Mouse (Mus musculus): Measurements from ENCODE around the gene Aip. TPM values are rescaled to one million over a fixed set of nuclear protein-coding genes. Genes with fewer than 3 reads are reported as not detected.

The Aip gene
- polyA plus RNA-seq (2015; fragmentation: Nextera tagmentation; extraction: Ambion mirVana) = 95.5 and 97.7 TPM in 2 replicates

GRCm38 (mm10) chr19:4125741-4126696 lies at the start of gene Aip:
Aip (minus strand) TSS chr19:4125858.
- peak; percentile 95 for ATAC-seq (ENCODE audit: insufficient number of reproducible peaks, low FRiP score, low TSS enrichment, low read depth)
- H3K4me2 ChIP-seq = peak within 1 kb of the TSS; percentile 66
- H3K36me3 ChIP-seq = peaks cover 31% of the 10 kb centered on the region
- peak within 1 kb of the TSS; percentile 79 for H3K9ac ChIP-seq
- H3K9me3 ChIP-seq = no peaks in the 10 kb centered on the region
- H3K27me3 ChIP-seq = no peaks in the 10 kb centered on the region
- peak within 1 kb of the TSS; percentile 81 for H3K4me3 ChIP-seq
- WGBS = under 1% methylated on average over 62 of the region's 64 CpGs
- peak within 1 kb of the TSS; percentile 75 for H3K27ac ChIP-seq
- peaks cover 13% of the 10 kb centered on the region for H3K4me1 ChIP-seq

- Histone ChIP-seq H3K9me3 (no peaks in the 10 kb centered on the region), H3K36me3 (no peaks in the 10 kb centered on the region), H3K27me3 (no peaks in the 10 kb centered on the region), H3K9ac (no peak overlapping the region), H3K4me3 (no peak overlapping the region), H3K4me1 (peaks cover 39% of the 10 kb centered on the region), H3K27ac (no peak overlapping the region), H3K4me2 (no peak overlapping the region)
- ATAC-seq (ENCODE audit: insufficient number of reproducible peaks, low FRiP score, low TSS enrichment, low read depth) = no peak
- WGBS = 58% methylated on average over 11 of the region's 11 CpGs
These were observed 47.3 kb upstream of the Aip start for GRCm38 (mm10) chr19:4172925-4173324.

- Histone ChIP-seq H3K9me3 (no peaks in the 10 kb centered on the region), H3K27ac (peak overlapping the region; percentile 66), H3K9ac (no peak overlapping the region), H3K4me3 (no peak overlapping the region), H3K4me2 (no peak overlapping the region), H3K36me3 (no peaks in the 10 kb centered on the region), H3K27me3 (no peaks in the 10 kb centered on the region), H3K4me1 (peaks cover 39% of the 10 kb centered on the region)
- no peak for ATAC-seq (ENCODE audit: insufficient number of reproducible peaks, low FRiP score, low TSS enrichment, low read depth)
- 43% methylated on average over 13 of the region's 13 CpGs for WGBS
These were observed 46.0 kb upstream of the Aip start for GRCm38 (mm10) chr19:4171393-4172290.

GRCm38 (mm10) chr19:4170723-4171392 lies 45.2 kb upstream of the Aip start:
- 84% methylated on average over 10 of the region's 10 CpGs for WGBS
- H3K9me3 ChIP-seq = no peaks in the 10 kb centered on the region
- H3K9ac ChIP-seq = no peak overlapping the region
- peaks cover 39% of the 10 kb centered on the region for H3K4me1 ChIP-seq
- ATAC-seq (ENCODE audit: insufficient number of reproducible peaks, low FRiP score, low TSS enrichment, low read depth) = no peak
- no peak overlapping the region for H3K4me3 ChIP-seq
- no peak overlapping the region for H3K4me2 ChIP-seq
- H3K27ac ChIP-seq = peak overlapping the region; percentile 96
- no peaks in the 10 kb centered on the region for H3K36me3 ChIP-seq
- H3K27me3 ChIP-seq = no peaks in the 10 kb centered on the region

- Histone ChIP-seq H3K27ac (peak overlapping the region; percentile 96), H3K4me2 (peak overlapping the region; percentile 86), H3K4me3 (peak overlapping the region; percentile 52), H3K9me3 (no peaks in the 10 kb centered on the region), H3K9ac (peak overlapping the region; percentile 73), H3K36me3 (no peaks in the 10 kb centered on the region), H3K27me3 (no peaks in the 10 kb centered on the region), H3K4me1 (peaks cover 29% of the 10 kb centered on the region)
- ATAC-seq (ENCODE audit: insufficient number of reproducible peaks, low FRiP score, low TSS enrichment, low read depth) = peak; percentile 30
- WGBS = 7% methylated on average over 27 of the region's 27 CpGs
These were observed 44.2 kb upstream of the Aip start for GRCm38 (mm10) chr19:4169810-4170209.

- WGBS = under 1% methylated on average over 43 of the region's 43 CpGs
- Histone ChIP-seq H3K36me3 (no peaks in the 10 kb centered on the region), H3K9ac (peak overlapping the region; percentile 73), H3K27ac (peak overlapping the region; percentile 96), H3K9me3 (no peaks in the 10 kb centered on the region), H3K4me1 (peaks cover 29% of the 10 kb centered on the region), H3K4me2 (peak overlapping the region; percentile 86), H3K4me3 (peak overlapping the region; percentile 52), H3K27me3 (no peaks in the 10 kb centered on the region)
- ATAC-seq (ENCODE audit: insufficient number of reproducible peaks, low FRiP score, low TSS enrichment, low read depth) = peak; percentile 93
These were observed 43.7 kb upstream of the Aip start for GRCm38 (mm10) chr19:4169378-4169784.

GRCm38 (mm10) chr19:4166678-4167476 lies 41.2 kb upstream of the Aip start:
- no peak for ATAC-seq (ENCODE audit: insufficient number of reproducible peaks, low FRiP score, low TSS enrichment, low read depth)
- Histone ChIP-seq H3K36me3 (peaks cover 3% of the 10 kb centered on the region), H3K4me1 (peaks cover 40% of the 10 kb centered on the region), H3K4me3 (no peak overlapping the region), H3K4me2 (no peak overlapping the region), H3K9ac (no peak overlapping the region), H3K27ac (no peak overlapping the region), H3K9me3 (no peaks in the 10 kb centered on the region), H3K27me3 (no peaks in the 10 kb centered on the region)
- WGBS = 71% methylated on average over 9 of the region's 9 CpGs

- Histone ChIP-seq H3K27me3 (no peaks in the 10 kb centered on the region), H3K36me3 (peaks cover 21% of the 10 kb centered on the region), H3K27ac (no peak overlapping the region), H3K4me1 (peaks cover 22% of the 10 kb centered on the region), H3K4me2 (no peak overlapping the region), H3K9ac (no peak overlapping the region), H3K9me3 (no peaks in the 10 kb centered on the region), H3K4me3 (no peak overlapping the region)
- 79% methylated on average over 2 of the region's 2 CpGs for WGBS
- ATAC-seq (ENCODE audit: insufficient number of reproducible peaks, low FRiP score, low TSS enrichment, low read depth) = no peak
These were observed 39.1 kb upstream of the Aip start for GRCm38 (mm10) chr19:4164721-4165120.

GRCm38 (mm10) chr19:4164100-4164499 lies 38.4 kb upstream of the Aip start:
- Histone ChIP-seq H3K4me2 (no peak overlapping the region), H3K9ac (no peak overlapping the region), H3K27me3 (no peaks in the 10 kb centered on the region), H3K27ac (no peak overlapping the region), H3K4me3 (no peak overlapping the region), H3K36me3 (peaks cover 27% of the 10 kb centered on the region), H3K4me1 (peaks cover 19% of the 10 kb centered on the region), H3K9me3 (no peaks in the 10 kb centered on the region)
- ATAC-seq (ENCODE audit: insufficient number of reproducible peaks, low FRiP score, low TSS enrichment, low read depth) = no peak
- 74% methylated on average over 3 of the region's 3 CpGs for whole genome bisulfite sequencing

- no peaks in the 10 kb centered on the region for H3K27me3 ChIP-seq
- H3K4me1 ChIP-seq = peaks cover 17% of the 10 kb centered on the region
- WGBS = 40% methylated on average over 4 of the region's 4 CpGs
- no peaks in the 10 kb centered on the region for H3K9me3 ChIP-seq
- peaks cover 33% of the 10 kb centered on the region for H3K36me3 ChIP-seq
- peak overlapping the region; percentile 85 for H3K4me2 ChIP-seq
- no peak for ATAC-seq (ENCODE audit: insufficient number of reproducible peaks, low FRiP score, low TSS enrichment, low read depth)
- H3K4me3 ChIP-seq = peak overlapping the region; percentile 73
- peak overlapping the region; percentile 75 for H3K27ac ChIP-seq
- peak overlapping the region; percentile 73; the same call in 1 of the 2 replicates for H3K9ac ChIP-seq
These were observed 37.9 kb upstream of the Aip start for GRCm38 (mm10) chr19:4163543-4163887.
